Mouse (Mus musculus) small intestine, adult 2 months (tissue): ENCODE measurements around the gene Gabrb1. TPM values are rescaled to one million over a fixed set of nuclear protein-coding genes. Genes with fewer than 3 reads are reported as not detected.
"Not testable (repeated sequence)": the region's sequence is repeated elsewhere in the genome, so short reads cannot be mapped to it uniquely, and the experiment has no call there.

Source experiments
- H3K27ac ChIP-seq: fragments of 200-500 bp; 2 replicates; pipeline ENCODE4 v1.5.1; 2012; ENCODE audit warnings: low read depth, low read length, control low read depth, inconsistent platforms; ENCODE audit not compliant: insufficient read depth
- H3K27me3 ChIP-seq: fragments of 200-500 bp; 2 replicates; pipeline ENCODE4 v1.6.1; 2012; ENCODE audit warnings: mild to moderate bottlenecking, moderate library complexity, low read length, inconsistent platforms; ENCODE audit not compliant: control insufficient read depth, insufficient read depth
- H3K36me3 ChIP-seq: fragments of 200-500 bp; 2 replicates; pipeline ENCODE4 v1.6.1; 2012; ENCODE audit warnings: mild to moderate bottlenecking, low read length, control low read depth, inconsistent platforms; ENCODE audit not compliant: control insufficient read depth, insufficient read depth
- H3K4me1 ChIP-seq: fragments of 200-500 bp; 2 replicates; pipeline ENCODE4 v1.6.1; 2012; ENCODE audit warnings: low read length, inconsistent platforms, mixed read lengths; ENCODE audit not compliant: control insufficient read depth, insufficient read depth, insufficient read length
- H3K4me3 ChIP-seq: fragments of 200-500 bp; 2 replicates; pipeline ENCODE4 v1.5.1; 2012; ENCODE audit warnings: low read depth, mild to moderate bottlenecking, control low read depth, inconsistent platforms, low read length, moderate library complexity
- CTCF ChIP-seq: fragments of 200-500 bp; IDR thresholded peaks from 2 replicates; pipeline ENCODE4 v1.5.1; 2012; ENCODE audit warnings: low read depth, mild to moderate bottlenecking, control low read depth, inconsistent platforms, low read length, moderate library complexity, mixed read lengths; ENCODE audit not compliant: insufficient replicate concordance, insufficient read length; ENCODE audit errors: extremely low read depth
- POLR2A ChIP-seq: fragments of 200-500 bp; IDR thresholded peaks from 2 replicates; pipeline ENCODE4 v1.6.1; 2012; ENCODE audit warnings: low read depth, mild to moderate bottlenecking, control low read depth, inconsistent platforms, low read length, moderate library complexity
- WGBS: fragments of 180-500 bp; shearing (Covaris S2); methylation state at CpG from one replicate; pipeline ENCODE4 v1.1.7; 2018; 5-methylcytosine and 5-hydroxymethylcytosine counted together
- polyA plus RNA-seq: library from polyadenylated mRNA; depleted of rRNA; stranded (reverse); fragments of >200 nt; gene quantifications from 2 replicates; pipeline ENCODE4 v1.2.3, GENCODE M21; 2012

Gene Gabrb1
- polyA plus RNA-seq, 1 experiment, result not detected

- Histone ChIP-seq H3K36me3 (no peaks in the 10 kb centered on the region), H3K27ac (no peak overlapping the region), H3K4me1 (no peaks in the 10 kb centered on the region), H3K27me3 (no peaks in the 10 kb centered on the region), H3K4me3 (no peak overlapping the region)
- WGBS, result 44% methylated on average over 2 of the region's 2 CpGs
- no peak for TF ChIP-seq POLR2A
- no peak for TF ChIP-seq CTCF
Observed at GRCm38 (mm10) chr5:72133906-72134305, 476.0 kb downstream of the Gabrb1 start.

DNA sequence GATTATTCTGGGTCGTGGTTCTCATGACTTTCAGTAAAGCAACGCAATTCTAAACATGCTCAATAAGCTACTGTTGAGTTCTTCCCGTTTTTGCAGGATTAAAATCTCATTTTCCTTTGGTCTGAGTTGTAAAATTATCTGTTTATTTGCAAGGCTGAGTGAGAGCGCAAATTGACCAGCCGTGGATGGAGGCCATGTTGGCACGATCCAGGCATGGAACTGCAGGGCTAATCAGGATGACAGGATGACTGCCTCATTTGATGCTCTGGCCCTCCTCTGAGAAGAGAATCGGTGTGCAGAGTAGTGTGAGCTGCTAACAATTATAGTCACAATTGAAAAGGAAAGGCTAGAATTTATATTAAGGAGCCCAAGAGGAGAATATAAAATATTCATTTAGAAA is 480.3 kb downstream of the Gabrb1 start:
- WGBS, result 89% methylated on average over 7 of the region's 7 CpGs

GRCm38 (mm10) chr5:72139619-72140018 is 481.7 kb downstream of the Gabrb1 start:
- Histone ChIP-seq H3K36me3 (no peaks in the 10 kb centered on the region), H3K4me3 (no peak overlapping the region), H3K27me3 (no peaks in the 10 kb centered on the region), H3K27ac (no peak overlapping the region), H3K4me1 (no peaks in the 10 kb centered on the region)
- no peak for TF ChIP-seq POLR2A
- TF ChIP-seq CTCF, result no peak
- WGBS, result 73% methylated on average over 1 of the region's 1 CpGs

More for the DNA sequence above, 480.3 kb downstream of the Gabrb1 start:
- Histone ChIP-seq H3K36me3 (no peaks in the 10 kb centered on the region), H3K27ac (no peak overlapping the region), H3K4me1 (no peaks in the 10 kb centered on the region), H3K27me3 (no peaks in the 10 kb centered on the region), H3K4me3 (no peak overlapping the region)
- TF ChIP-seq POLR2A, result no peak
- no peak for TF ChIP-seq CTCF

- WGBS, result 69% methylated on average over 5 of the region's 5 CpGs
- Histone ChIP-seq H3K27me3 (no peaks in the 10 kb centered on the region), H3K4me1 (no peaks in the 10 kb centered on the region), H3K27ac (no peak overlapping the region), H3K4me3 (no peak overlapping the region), H3K36me3 (no peaks in the 10 kb centered on the region)
- TF ChIP-seq POLR2A (no peak), CTCF (no peak)
Observed at GRCm38 (mm10) chr5:72148679-72149078, 490.8 kb downstream of the Gabrb1 start.

DNA sequence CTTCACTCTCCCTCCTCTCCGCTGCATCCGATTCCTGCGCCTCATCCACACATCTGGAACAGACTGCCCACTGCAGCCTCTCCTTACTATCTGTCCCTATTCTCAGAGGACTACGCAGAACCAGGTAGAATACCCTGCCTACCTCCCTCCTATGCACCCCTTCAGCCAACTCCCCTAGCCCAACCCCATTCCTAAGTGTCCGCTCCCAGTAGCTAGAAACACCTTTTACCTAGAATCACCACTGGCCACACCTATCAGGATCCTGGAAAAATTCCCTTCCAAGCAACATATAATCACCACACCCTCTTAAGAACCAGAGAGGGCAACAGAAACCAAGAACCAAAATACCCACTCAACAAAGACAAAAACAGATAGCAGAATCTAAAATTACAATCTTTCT is 493.0 kb downstream of the Gabrb1 start:
- H3K4me3 ChIP-seq, result no peak overlapping the region
- 0 out of 2 replicates have a peak, but pooled peaks cover 1% of the 10 kb centered on the region for H3K36me3 ChIP-seq
- WGBS, result 82% methylated on average over 5 of the region's 5 CpGs
- no peaks in the 10 kb centered on the region for H3K27me3 ChIP-seq
- TF ChIP-seq CTCF (no peak), POLR2A (no peak)
- H3K27ac ChIP-seq, result no peak overlapping the region
- no peaks in the 10 kb centered on the region for H3K4me1 ChIP-seq

DNA sequence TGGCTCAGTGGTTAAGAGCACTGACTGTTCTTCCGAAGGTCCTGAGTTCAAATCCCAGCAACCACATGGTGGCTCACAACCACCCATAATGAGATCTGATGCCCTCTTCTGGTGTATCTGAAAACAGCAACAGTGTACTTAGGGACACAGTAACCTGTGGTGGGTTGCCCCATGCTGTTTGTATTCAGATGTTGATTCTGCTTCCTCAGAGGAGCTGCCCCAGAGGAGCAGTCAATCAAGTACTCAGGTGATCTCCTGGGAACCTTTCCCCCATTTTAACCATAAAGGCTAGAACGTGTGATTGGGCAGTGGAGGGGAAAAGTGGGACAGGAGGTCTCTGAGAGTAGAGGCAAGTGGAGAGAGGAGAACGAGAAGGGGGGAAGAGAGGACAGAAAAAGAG is 497.8 kb downstream of the Gabrb1 start:
- H3K4me3 ChIP-seq, H3K27ac ChIP-seq, H3K4me1 ChIP-seq, H3K27me3 ChIP-seq: not testable (repeated sequence)
- 89% methylated on average over 3 of the region's 3 CpGs for WGBS
- H3K36me3 ChIP-seq, result peaks cover 28% of the 10 kb centered on the region

GRCm38 (mm10) chr5:72156598-72156997 is 498.7 kb downstream of the Gabrb1 start:
- Histone ChIP-seq H3K36me3 (peaks cover 36% of the 10 kb centered on the region), H3K27ac (no peak overlapping the region)
- WGBS, result 40% methylated on average over 5 of the region's 5 CpGs

DNA sequence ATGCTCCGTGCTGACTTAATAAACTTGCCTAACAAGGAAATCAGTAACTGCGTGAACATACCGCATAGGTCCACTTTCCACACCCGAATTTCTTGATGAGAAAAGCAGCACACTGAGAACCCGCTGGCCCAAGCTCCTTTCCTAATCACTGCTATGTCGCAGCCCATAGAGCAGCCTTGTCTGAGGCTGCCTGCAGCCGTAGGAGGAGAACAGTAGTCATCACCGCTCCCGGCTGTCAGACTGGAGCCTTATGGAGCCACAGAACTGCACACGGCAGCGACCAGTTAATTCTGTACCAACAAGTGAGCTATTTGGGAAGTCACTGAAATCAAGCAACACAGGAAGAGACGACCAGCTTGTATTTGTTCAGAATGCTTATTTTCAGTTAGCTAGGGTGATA is 500.8 kb downstream of the Gabrb1 start:
- H3K4me3 ChIP-seq, result no peak overlapping the region
- no peaks in the 10 kb centered on the region for H3K27me3 ChIP-seq
- no peak for TF ChIP-seq CTCF
- no peak overlapping the region for H3K27ac ChIP-seq
- H3K36me3 ChIP-seq, result peaks cover 46% of the 10 kb centered on the region
- 90% methylated on average over 12 of the region's 12 CpGs for WGBS
- H3K4me1 ChIP-seq, result no peaks in the 10 kb centered on the region; the same call in 1 of the 2 replicates

More at GRCm38 (mm10) chr5:72156598-72156997, 498.7 kb downstream of the Gabrb1 start:
- Histone ChIP-seq H3K27me3 (no peaks in the 10 kb centered on the region), H3K4me1 (no peaks in the 10 kb centered on the region; the same call in 1 of the 2 replicates), H3K4me3 (no peak overlapping the region)
- TF ChIP-seq CTCF (no peak), POLR2A (no peak)
